Mouse (Mus musculus) heart, embryonic 12.5 days (tissue): Measurements from ENCODE around the gene Mknk2. TPM values are rescaled to one million over a fixed set of nuclear protein-coding genes. Genes with fewer than 3 reads are reported as not detected.
A peak's percentile ranks its signal among the peaks of the same experiment; 100 is the strongest.

ENCODE experiments used
- ATAC-seq: fragments of 200-750 bp; cut with Nextera tagmentation; 2 replicates; pipeline ENCODE4 v1.8.0; 2017; ENCODE audit warnings: moderate TSS enrichment, moderate library complexity; ENCODE audit not compliant: insufficient number of reproducible peaks, low FRiP score
- H3K27ac ChIP-seq: fragments of 300-500 bp; sonication (generic); 2 replicates; pipeline ENCODE4 v1.5.1; 2016; ENCODE audit warnings: mild to moderate bottlenecking, moderate library complexity; ENCODE audit not compliant: poor library complexity, severe bottlenecking
- H3K27me3 ChIP-seq: fragments of 300-500 bp; sonication (generic); replicated peaks from 2 replicates; pipeline ENCODE4 v1.6.1; 2016; ENCODE audit warnings: mild to moderate bottlenecking, moderate library complexity
- H3K36me3 ChIP-seq: fragments of 300-500 bp; sonication (generic); 2 replicates; pipeline ENCODE4 v1.6.1; 2016; ENCODE audit warnings: mild to moderate bottlenecking, moderate library complexity
- H3K4me1 ChIP-seq: fragments of 300-500 bp; sonication (generic); replicated peaks from 2 replicates; pipeline ENCODE4 v1.6.1; 2016; ENCODE audit warnings: mild to moderate bottlenecking
- H3K4me2 ChIP-seq: fragments of 300-500 bp; sonication (generic); 2 replicates; pipeline ENCODE4 v1.6.1; 2016; ENCODE audit warnings: mild to moderate bottlenecking, moderate library complexity
- H3K4me3 ChIP-seq: fragments of 300-500 bp; sonication (generic); 2 replicates; pipeline ENCODE4 v1.5.1; 2016; ENCODE audit warnings: mild to moderate bottlenecking
- H3K9ac ChIP-seq: fragments of 300-500 bp; sonication (generic); 2 replicates; pipeline ENCODE4 v1.6.1; 2016; ENCODE audit warnings: mild to moderate bottlenecking, moderate library complexity
- H3K9me3 ChIP-seq: fragments of 300-500 bp; sonication (generic); replicated peaks from 2 replicates; pipeline ENCODE4 v1.6.1; 2016; ENCODE audit warnings: mild to moderate bottlenecking, moderate library complexity
- WGBS: fragments of 180-500 bp; shearing (Covaris S2); methylation state at CpG from one replicate; pipeline ENCODE4 v1.1.7; 2016; 5-methylcytosine and 5-hydroxymethylcytosine counted together
- polyA plus RNA-seq: library from polyadenylated mRNA; unstranded; fragments of >200 nt; fragmentation: Nextera tagmentation; extraction: Ambion mirVana; gene quantifications from 2 replicates; pipeline ENCODE4 v1.2.1, GENCODE M21; 2016

Gene Mknk2
- polyA plus RNA-seq, 1 experiment from 2014 or later = 99.6 TPM

- Histone ChIP-seq H3K9ac (0 out of 2 replicates have a peak overlapping the region, but pooled peaks have one; percentile 0), H3K27me3 (no peaks in the 10 kb centered on the region), H3K27ac (no peak overlapping the region), H3K36me3 (peaks cover 15% of the 10 kb centered on the region), H3K4me2 (0 out of 2 replicates have a peak overlapping the region, but pooled peaks have one; percentile 31), H3K4me1 (peaks cover 67% of the 10 kb centered on the region), H3K9me3 (no peaks in the 10 kb centered on the region), H3K4me3 (no peak overlapping the region)
- no peak for ATAC-seq
- WGBS = 88% methylated on average over 9 of the region's 9 CpGs
These were observed 20.7 kb upstream of the Mknk2 start for GRCm38 (mm10) chr10:80698605-80699004.

- H3K9ac ChIP-seq = no peak overlapping the region
- H3K27ac ChIP-seq = no peak overlapping the region
- H3K4me1 ChIP-seq = peaks cover 62% of the 10 kb centered on the region
- 61% methylated on average over 9 of the region's 9 CpGs for WGBS
- peak overlapping the region; percentile 31; the same call in 1 of the 2 replicates for H3K4me2 ChIP-seq
- H3K27me3 ChIP-seq = no peaks in the 10 kb centered on the region
- no peaks in the 10 kb centered on the region for H3K9me3 ChIP-seq
- ATAC-seq = peak; percentile 16
- H3K36me3 ChIP-seq = peaks cover 17% of the 10 kb centered on the region
- no peak overlapping the region for H3K4me3 ChIP-seq
These were observed 19.9 kb upstream of the Mknk2 start for GRCm38 (mm10) chr10:80697812-80698211.

- Histone ChIP-seq H3K27ac (no peak overlapping the region), H3K4me1 (peaks cover 65% of the 10 kb centered on the region), H3K36me3 (peaks cover 17% of the 10 kb centered on the region), H3K4me3 (no peak overlapping the region), H3K27me3 (no peaks in the 10 kb centered on the region), H3K9ac (no peak overlapping the region), H3K9me3 (no peaks in the 10 kb centered on the region), H3K4me2 (no peak overlapping the region)
- no peak for ATAC-seq
- 89% methylated on average over 8 of the region's 8 CpGs for WGBS
These were observed 19.5 kb upstream of the Mknk2 start for GRCm38 (mm10) chr10:80697393-80697787.

- 0 out of 2 replicates have a peak overlapping the region, but pooled peaks have one; percentile 23 for H3K9ac ChIP-seq
- H3K4me1 ChIP-seq = peaks cover 65% of the 10 kb centered on the region
- H3K27me3 ChIP-seq = no peaks in the 10 kb centered on the region
- H3K27ac ChIP-seq = peak overlapping the region; percentile 31
- H3K9me3 ChIP-seq = no peaks in the 10 kb centered on the region
- 65% methylated on average over 12 of the region's 12 CpGs for WGBS
- ATAC-seq = no peak
- no peak overlapping the region for H3K4me2 ChIP-seq
- no peak overlapping the region for H3K4me3 ChIP-seq
- peaks cover 18% of the 10 kb centered on the region for H3K36me3 ChIP-seq
These were observed 18.8 kb upstream of the Mknk2 start for GRCm38 (mm10) chr10:80696502-80697392.

- no peak overlapping the region for H3K4me2 ChIP-seq
- H3K4me3 ChIP-seq = no peak overlapping the region
- H3K27me3 ChIP-seq = no peaks in the 10 kb centered on the region
- peaks cover 63% of the 10 kb centered on the region for H3K4me1 ChIP-seq
- 72% methylated on average over 10 of the region's 10 CpGs for WGBS
- ATAC-seq = no peak
- no peaks in the 10 kb centered on the region for H3K9me3 ChIP-seq
- no peak overlapping the region for H3K27ac ChIP-seq
- no peak overlapping the region for H3K9ac ChIP-seq
- H3K36me3 ChIP-seq = peaks cover 26% of the 10 kb centered on the region
These were observed 18.0 kb upstream of the Mknk2 start for GRCm38 (mm10) chr10:80695801-80696501.

GRCm38 (mm10) chr10:80695186-80695585, 17.3 kb upstream of the Mknk2 start:
- no peak for ATAC-seq
- no peaks in the 10 kb centered on the region for H3K9me3 ChIP-seq
- H3K9ac ChIP-seq = no peak overlapping the region
- H3K27me3 ChIP-seq = no peaks in the 10 kb centered on the region
- 77% methylated on average over 2 of the region's 2 CpGs for WGBS
- H3K4me3 ChIP-seq = no peak overlapping the region
- H3K27ac ChIP-seq = peak overlapping the region; percentile 13; the same call in 1 of the 2 replicates
- H3K4me2 ChIP-seq = no peak overlapping the region; the same call in 1 of the 2 replicates
- peaks cover 55% of the 10 kb centered on the region for H3K4me1 ChIP-seq
- H3K36me3 ChIP-seq = peaks cover 34% of the 10 kb centered on the region

GRCm38 (mm10) chr10:80694159-80694938, 16.4 kb upstream of the Mknk2 start:
- WGBS = 90% methylated on average over 13 of the region's 13 CpGs
- Histone ChIP-seq H3K9me3 (no peaks in the 10 kb centered on the region), H3K4me1 (peaks cover 50% of the 10 kb centered on the region), H3K36me3 (peaks cover 42% of the 10 kb centered on the region), H3K27ac (no peak overlapping the region), H3K4me2 (no peak overlapping the region), H3K27me3 (no peaks in the 10 kb centered on the region), H3K9ac (no peak overlapping the region), H3K4me3 (no peak overlapping the region)
- ATAC-seq = no peak

- Histone ChIP-seq H3K36me3 (peaks cover 39% of the 10 kb centered on the region), H3K9ac (no peak overlapping the region), H3K27me3 (no peaks in the 10 kb centered on the region), H3K4me1 (peaks cover 46% of the 10 kb centered on the region), H3K27ac (no peak overlapping the region), H3K9me3 (no peaks in the 10 kb centered on the region), H3K4me2 (no peak overlapping the region), H3K4me3 (no peak overlapping the region)
- no peak for ATAC-seq
- WGBS = 87% methylated on average over 12 of the region's 12 CpGs
These were observed 15.6 kb upstream of the Mknk2 start for GRCm38 (mm10) chr10:80693401-80694045.

GRCm38 (mm10) chr10:80692249-80693165, 14.6 kb upstream of the Mknk2 start:
- ATAC-seq = no peak
- Histone ChIP-seq H3K36me3 (peaks cover 42% of the 10 kb centered on the region), H3K27me3 (no peaks in the 10 kb centered on the region), H3K27ac (no peak overlapping the region), H3K4me1 (peaks cover 36% of the 10 kb centered on the region), H3K4me3 (no peak overlapping the region), H3K9me3 (no peaks in the 10 kb centered on the region), H3K9ac (peak overlapping the region; percentile 11; the same call in 1 of the 2 replicates), H3K4me2 (no peak overlapping the region)
- 80% methylated on average over 14 of the region's 14 CpGs for WGBS
